Mouse (Mus musculus) large intestine, adult 2 months (tissue): ENCODE results near the gene Atp6v0c. TPM values are rescaled to one million over a fixed set of nuclear protein-coding genes. Genes with fewer than 3 reads are reported as not detected.
"Not testable (repeated sequence)": the region's sequence is repeated elsewhere in the genome, so short reads cannot be mapped to it uniquely, and the experiment has no call there.

Experiments used
- DNase-seq: peaks from one replicate; pipeline ENCODE4 v3.0.0-alpha.2; 2012; ENCODE audit warnings: low read depth, low spot score
- WGBS: fragments of 180-500 bp; shearing (Covaris S2); methylation state at CpG from one replicate; pipeline ENCODE4 v1.1.7; 2018; 5-methylcytosine and 5-hydroxymethylcytosine counted together
- polyA plus RNA-seq: library from polyadenylated mRNA; depleted of rRNA; stranded (reverse); fragments of >200 nt; gene quantifications from 2 replicates; pipeline ENCODE4 v1.2.3, GENCODE M21; 2012; rRNA removed

Atp6v0c gene
- polyA plus RNA-seq, 1 experiment, result 799 TPM

DNA sequence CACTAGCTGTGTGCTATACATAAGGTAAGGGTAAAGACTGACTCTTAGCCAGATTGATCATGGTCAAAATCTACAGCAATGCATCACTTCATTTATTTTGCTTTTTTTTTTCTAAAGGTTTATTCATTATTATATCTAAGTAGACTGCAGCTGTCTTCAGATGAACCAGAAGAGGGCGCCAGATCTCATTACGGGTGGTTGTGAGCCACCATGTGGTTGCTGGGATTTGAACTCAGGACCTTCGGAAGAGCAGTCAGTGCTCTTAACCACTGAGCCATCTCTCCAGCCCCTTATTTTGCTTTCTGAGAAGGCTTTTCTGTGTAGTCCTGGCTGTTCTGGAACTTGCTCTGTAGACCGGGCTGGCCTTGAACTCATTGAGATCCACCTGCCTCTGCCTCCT is 36.6 kb downstream of the Atp6v0c start:
- WGBS, result 92% methylated on average over 4 of the region's 4 CpGs
- not testable (repeated sequence) for DNase-seq

DNA sequence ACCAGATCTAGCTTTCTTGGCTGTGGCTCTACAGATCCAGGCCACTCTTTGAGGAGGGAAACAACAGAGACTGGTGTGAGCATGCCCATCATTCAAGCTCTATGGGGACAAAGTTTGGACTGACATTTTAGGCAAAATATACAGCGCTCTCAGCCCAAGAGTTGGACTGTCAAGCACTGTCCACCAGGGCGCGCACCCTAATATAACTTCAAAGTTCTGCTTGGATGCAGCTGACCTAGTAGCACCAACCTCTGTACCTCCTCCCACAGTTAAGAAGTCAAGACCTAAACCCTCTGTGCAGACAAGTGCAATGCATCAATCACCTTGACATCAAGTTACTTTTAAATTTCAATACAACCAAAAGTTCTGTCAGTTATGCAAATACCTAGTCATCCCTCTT is 37.9 kb downstream of the Atp6v0c start:
- WGBS, result 92% methylated on average over 3 of the region's 3 CpGs
- DNase-seq, result no peak

DNA sequence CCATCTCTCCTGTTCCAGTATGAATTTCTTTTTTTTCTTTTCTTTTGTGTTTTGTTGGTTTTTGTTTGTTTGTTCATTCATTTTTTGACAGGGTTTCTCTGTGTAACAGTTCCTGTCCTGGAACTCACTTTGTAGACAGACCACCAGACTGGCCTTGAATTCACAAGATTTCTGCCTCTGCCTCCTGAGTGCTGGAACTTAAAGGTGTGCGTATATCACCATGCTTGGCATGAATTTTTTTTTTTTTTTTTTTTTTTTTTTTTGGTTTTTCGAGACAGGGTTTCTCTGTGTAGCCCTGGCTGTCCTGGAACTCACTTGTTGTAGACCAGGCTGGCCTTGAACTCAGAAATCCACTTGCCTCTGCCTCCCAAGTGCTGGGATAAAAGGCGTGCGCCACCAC is 40.3 kb downstream of the Atp6v0c start:
- not testable (repeated sequence) for DNase-seq
- 77% methylated on average over 4 of the region's 4 CpGs for WGBS

DNA sequence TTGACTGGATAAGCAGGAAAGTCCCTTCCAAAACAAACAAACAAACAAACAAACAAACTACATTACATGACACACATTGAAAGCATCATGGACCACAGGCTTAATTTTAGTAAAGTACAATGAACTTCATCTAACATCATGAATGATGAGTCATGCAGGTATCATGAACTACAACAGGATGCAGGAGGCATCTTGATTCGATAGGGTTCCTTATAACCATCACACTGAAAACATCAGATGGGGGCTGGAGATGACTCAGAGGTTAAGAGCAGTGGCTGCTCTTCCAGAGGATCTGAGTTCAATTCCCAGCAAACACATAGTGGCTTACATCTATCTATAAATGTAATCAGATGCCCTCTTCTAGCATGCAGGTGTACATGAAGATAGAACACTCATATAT is 41.9 kb downstream of the Atp6v0c start:
- WGBS, result 46% methylated on average over 1 of the region's 1 CpGs
- DNase-seq, result no peak

DNA sequence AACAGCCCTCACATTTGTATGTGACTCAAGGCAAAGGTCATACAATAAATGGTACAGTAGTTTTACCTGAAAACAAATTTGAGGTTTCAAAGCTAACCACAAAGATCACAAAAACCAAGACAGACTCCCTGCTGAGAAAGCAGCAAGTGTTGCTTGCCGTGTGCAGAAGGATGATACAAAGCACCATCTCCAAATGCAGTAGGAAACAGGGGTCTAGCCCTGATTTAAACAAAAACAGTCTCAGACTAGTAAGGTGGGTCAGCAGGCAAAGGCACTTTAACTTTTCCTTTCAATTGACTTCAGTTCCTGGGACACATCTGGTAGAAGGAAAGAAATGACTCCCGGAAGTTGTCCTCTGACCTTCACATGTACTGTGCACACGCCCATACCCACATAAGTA is 42.7 kb downstream of the Atp6v0c start:
- 30% methylated on average over 3 of the region's 3 CpGs for WGBS
- no peak for DNase-seq

DNA sequence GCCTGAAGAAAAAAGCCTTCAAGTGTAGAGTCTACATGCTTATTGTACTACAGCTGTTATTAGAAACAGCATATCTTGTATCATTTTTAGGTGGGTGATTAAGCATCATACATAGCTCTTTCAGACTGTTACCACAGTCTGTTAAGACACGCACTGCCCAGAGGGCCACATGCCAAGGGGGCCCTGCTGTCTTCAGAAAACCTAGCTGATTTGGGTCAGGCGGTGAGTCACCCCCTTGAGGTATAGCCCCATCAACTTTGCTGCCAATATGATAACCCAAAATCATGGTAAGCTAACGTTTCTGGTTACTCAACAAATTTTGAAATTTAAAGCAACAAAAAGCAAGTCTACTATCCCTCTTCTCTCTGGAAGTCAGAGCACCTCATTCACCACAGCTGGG is 50.1 kb downstream of the Atp6v0c start:
- DNase-seq, result no peak

More for the DNA sequence above, 50.1 kb downstream of the Atp6v0c start:
- WGBS, result 72% methylated on average over 3 of the region's 3 CpGs

Other genes starting within 250 kb of the Atp6v0c start
- gene Sbp, start 228.0 kb downstream of the Atp6v0c start, polyA plus RNA-seq, result not detected in 2 replicates
- not detected in 2 replicates for gene Sbpl, start 214.4 kb downstream of the Atp6v0c start, polyA plus RNA-seq
- gene Prss30, start 189.1 kb downstream of the Atp6v0c start, polyA plus RNA-seq, result 291 and 302 TPM in 2 replicates
- gene Prss22, start 171.6 kb downstream of the Atp6v0c start, polyA plus RNA-seq, result 0.11 and 0.16 TPM in 2 replicates
- gene Prss27, start 131.6 kb downstream of the Atp6v0c start, polyA plus RNA-seq, result 11.1 and 22.9 TPM in 2 replicates
- 83.5 and 85.7 TPM in 2 replicates for gene Kctd5, start 96.2 kb downstream of the Atp6v0c start, polyA plus RNA-seq
- gene Pdpk1, start 18.8 kb downstream of the Atp6v0c start, polyA plus RNA-seq, result 9.4 and 18.6 TPM in 2 replicates
- 87.2 and 105 TPM in 2 replicates for gene Amdhd2, start 5.9 kb downstream of the Atp6v0c start, polyA plus RNA-seq
- gene Tbc1d24, start 35.9 kb upstream of the Atp6v0c start, polyA plus RNA-seq, result 9.2 and 35.2 TPM in 2 replicates
- 0.78 and 1.1 TPM in 2 replicates for gene Ntn3, start 39.8 kb upstream of the Atp6v0c start, polyA plus RNA-seq
- 8.4 and 9.7 TPM in 2 replicates for gene Tedc2, start 51.1 kb upstream of the Atp6v0c start, polyA plus RNA-seq
- 15.2 and 15.6 TPM in 2 replicates for gene Ccnf, start 81.8 kb upstream of the Atp6v0c start, polyA plus RNA-seq
- gene Abca17, start 181.4 kb upstream of the Atp6v0c start, polyA plus RNA-seq, result 0.01 TPM in 1 of 2 replicates, not detected in the other
- 23.2 and 29.1 TPM in 2 replicates for gene Abca3, start 182.2 kb upstream of the Atp6v0c start, polyA plus RNA-seq
- gene Rnps1, start 244.9 kb upstream of the Atp6v0c start, polyA plus RNA-seq, result 139 and 141 TPM in 2 replicates